Mouse (Mus musculus) midbrain, postnatal 0 days (tissue): Measurements from ENCODE around the gene Cacna1i. TPM values are rescaled to one million over a fixed set of nuclear protein-coding genes. Genes with fewer than 3 reads are reported as not detected.
A peak's percentile ranks its signal among the peaks of the same experiment; 100 is the strongest.

Source experiments
- ATAC-seq: fragments of 200-750 bp; cut with Nextera tagmentation; 2 replicates; pipeline ENCODE4 v1.8.0; 2017; ENCODE audit warnings: moderate number of reproducible peaks, mild to moderate bottlenecking, moderate TSS enrichment, moderate library complexity; ENCODE audit not compliant: low FRiP score
- DNase-seq: peaks from one replicate; pipeline ENCODE4 v3.0.0-alpha.2; 2015; ENCODE audit warnings: low spot score
- H3K27ac ChIP-seq: fragments of 300-500 bp; sonication (generic); 2 replicates; pipeline ENCODE4 v1.5.1; 2014; ENCODE audit warnings: low read depth, mild to moderate bottlenecking, low read length, mixed read lengths
- H3K27me3 ChIP-seq: fragments of 300-500 bp; sonication (generic); 2 replicates; pipeline ENCODE4 v1.6.1; 2014; ENCODE audit warnings: low read length, control low read depth, mixed read lengths; ENCODE audit not compliant: insufficient read depth
- H3K36me3 ChIP-seq: fragments of 300-500 bp; sonication (generic); 2 replicates; pipeline ENCODE4 v1.6.1; 2014; ENCODE audit warnings: low read length, control low read depth, mixed read lengths; ENCODE audit not compliant: insufficient read depth
- H3K4me1 ChIP-seq: fragments of 300-500 bp; sonication (generic); 2 replicates; pipeline ENCODE4 v1.6.1; 2014; ENCODE audit warnings: mild to moderate bottlenecking, control low read depth, antibody characterized with exemption, low read length, mixed read lengths; ENCODE audit not compliant: insufficient read depth
- H3K4me2 ChIP-seq: fragments of 300-500 bp; sonication (generic); 2 replicates; pipeline ENCODE4 v1.6.1; 2014; ENCODE audit warnings: low read depth, mild to moderate bottlenecking, low read length, mixed read lengths; ENCODE audit not compliant: poor library complexity, severe bottlenecking
- H3K4me3 ChIP-seq: fragments of 300-500 bp; sonication (generic); 2 replicates; pipeline ENCODE4 v1.5.1; 2014; ENCODE audit warnings: low read depth, mild to moderate bottlenecking, low read length, moderate library complexity
- H3K9ac ChIP-seq: fragments of 300-500 bp; sonication (generic); replicated peaks from 2 replicates; pipeline ENCODE4 v1.6.1; 2014; ENCODE audit warnings: mild to moderate bottlenecking, low read length, moderate library complexity, mixed read lengths; ENCODE audit not compliant: poor library complexity, severe bottlenecking
- H3K9me3 ChIP-seq: fragments of 300-500 bp; sonication (generic); 2 replicates; pipeline ENCODE4 v1.6.1; 2016; ENCODE audit warnings: low read length, control low read depth
- CTCF ChIP-seq: IDR thresholded peaks from 2 replicates; pipeline ENCODE4 v1.5.1; 2016; ENCODE audit warnings: antibody characterized with exemption, mild to moderate bottlenecking
- WGBS: fragments of 180-500 bp; shearing (Covaris S2); extraction: QIAGEN DNeasy Blood & Tissue Kit; methylation state at CpG from one replicate; pipeline ENCODE4 v1.1.7; 2014; 5-methylcytosine and 5-hydroxymethylcytosine counted together
- polyA plus RNA-seq: library from polyadenylated mRNA; unstranded; fragments of >200 nt; fragmentation: Nextera tagmentation; extraction: Ambion mirVana; gene quantifications from 2 replicates; pipeline ENCODE4 v1.2.1, GENCODE M21; 2015
- total RNA-seq: library from RNA; depleted of rRNA; stranded (reverse); fragments of >200 nt; gene quantifications from 2 replicates; pipeline ENCODE4 v1.2.3, GENCODE M21; 2014

The Cacna1i gene
- total and polyA plus RNA-seq, 2 experiments from 2014 or later = 1.1 to 14.6 TPM

DNA sequence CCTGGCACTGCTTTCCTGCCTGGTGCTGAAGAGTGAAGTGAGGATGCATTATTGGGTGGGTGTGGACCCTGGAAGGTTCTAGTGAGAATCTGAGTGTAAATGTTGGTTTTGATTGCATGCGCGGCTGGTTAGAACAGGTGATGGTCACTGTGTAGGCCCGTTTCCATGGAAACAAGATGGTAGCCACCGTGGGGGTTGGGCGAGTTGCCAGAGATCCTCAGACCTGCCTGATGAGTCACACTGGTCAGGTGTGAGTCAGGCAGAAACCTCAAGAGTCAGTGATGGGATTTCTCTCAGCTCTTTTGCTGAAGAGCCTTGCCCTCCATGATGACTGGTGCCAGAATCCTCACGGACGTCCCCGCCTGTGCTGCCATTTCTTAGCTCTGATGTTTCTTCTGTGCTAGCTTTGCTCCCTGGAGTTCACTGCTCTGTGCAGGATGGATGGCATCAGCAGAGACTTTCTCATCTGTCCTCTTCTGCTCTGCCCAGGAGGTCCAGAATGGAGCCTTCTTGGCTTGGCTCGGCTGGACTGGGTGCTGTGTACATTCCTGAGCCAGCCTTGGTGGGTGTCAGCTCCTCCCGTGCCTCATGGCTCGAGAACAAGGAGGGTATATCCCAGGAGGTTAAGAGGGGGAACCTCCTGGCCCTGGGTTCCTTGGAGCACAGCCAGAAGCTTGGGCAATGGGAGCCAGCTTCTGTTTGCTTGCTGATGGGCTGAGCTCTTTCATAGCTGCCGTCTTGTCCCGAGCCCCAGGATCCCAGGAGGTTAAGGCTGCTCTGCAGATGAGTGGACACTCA, 40.9 kb downstream of the Cacna1i start:
- Histone ChIP-seq H3K4me1 (peaks cover 4% of the 10 kb centered on the region; the same call in 1 of the 2 replicates), H3K27me3 (no peaks in the 10 kb centered on the region), H3K4me3 (no peak overlapping the region), H3K9me3 (no peaks in the 10 kb centered on the region), H3K36me3 (no peaks in the 10 kb centered on the region), H3K4me2 (no peak overlapping the region), H3K9ac (no peak overlapping the region), H3K27ac (no peak overlapping the region)
- no peak for TF ChIP-seq CTCF
- 87% methylated on average over 13 of the region's 13 CpGs for WGBS
- DNase-seq (peak; percentile 78), ATAC-seq (no peak; the same call in 1 of the 2 replicates)

GRCm38 (mm10) chr15:80330276-80330675, 43.2 kb downstream of the Cacna1i start:
- 72% methylated on average over 3 of the region's 3 CpGs for WGBS
- DNase-seq = no peak
- H3K36me3 ChIP-seq = no peaks in the 10 kb centered on the region
- no peak overlapping the region for H3K4me2 ChIP-seq
- no peak overlapping the region for H3K27ac ChIP-seq
- H3K9me3 ChIP-seq = no peaks in the 10 kb centered on the region
- H3K9ac ChIP-seq = no peak overlapping the region
- H3K4me1 ChIP-seq = peaks cover 4% of the 10 kb centered on the region; the same call in 1 of the 2 replicates
- no peak for ATAC-seq
- no peak overlapping the region for H3K4me3 ChIP-seq
- H3K27me3 ChIP-seq = no peaks in the 10 kb centered on the region
- TF ChIP-seq CTCF = no peak

GRCm38 (mm10) chr15:80334766-80335165, 47.7 kb downstream of the Cacna1i start:
- DNase-seq = no peak
- H3K36me3 ChIP-seq = no peaks in the 10 kb centered on the region
- no peak for ATAC-seq
- no peaks in the 10 kb centered on the region for H3K9me3 ChIP-seq
- TF ChIP-seq CTCF = no peak
- H3K4me3 ChIP-seq = no peak overlapping the region
- no peak overlapping the region for H3K27ac ChIP-seq
- no peaks in the 10 kb centered on the region for H3K4me1 ChIP-seq
- H3K4me2 ChIP-seq = no peak overlapping the region
- H3K9ac ChIP-seq = no peak overlapping the region
- WGBS = 89% methylated on average over 10 of the region's 10 CpGs
- H3K27me3 ChIP-seq = no peaks in the 10 kb centered on the region

DNA sequence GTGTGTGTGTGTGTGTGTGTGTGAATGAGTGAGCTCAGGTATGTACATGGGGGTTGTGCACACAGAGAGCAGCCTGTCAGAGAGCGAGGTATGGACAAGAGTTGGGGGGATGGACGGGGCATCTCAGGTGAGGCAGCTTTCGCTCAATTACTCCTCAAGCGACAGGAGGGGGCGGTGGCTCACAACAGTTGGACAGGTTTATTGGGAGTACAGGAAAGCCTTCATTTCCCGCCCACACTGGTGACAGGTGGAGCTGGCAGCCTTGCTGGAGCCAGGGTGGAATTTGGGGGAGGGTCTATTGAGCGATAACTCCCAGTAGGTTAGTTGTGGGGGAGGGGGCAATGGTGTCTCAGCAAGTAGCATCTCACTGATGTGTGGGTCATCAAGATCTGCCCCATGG, 48.2 kb downstream of the Cacna1i start:
- H3K9ac ChIP-seq = no peak overlapping the region
- no peaks in the 10 kb centered on the region for H3K9me3 ChIP-seq
- H3K4me2 ChIP-seq = no peak overlapping the region
- no peaks in the 10 kb centered on the region for H3K27me3 ChIP-seq
- WGBS = 82% methylated on average over 7 of the region's 7 CpGs
- H3K4me3 ChIP-seq = no peak overlapping the region
- DNase-seq (no peak), ATAC-seq (no peak)
- no peak overlapping the region for H3K27ac ChIP-seq
- no peak for TF ChIP-seq CTCF
- H3K36me3 ChIP-seq = no peaks in the 10 kb centered on the region
- no peaks in the 10 kb centered on the region for H3K4me1 ChIP-seq

GRCm38 (mm10) chr15:80340348-80340747, 53.3 kb downstream of the Cacna1i start:
- DNase-seq (peak; percentile 54), ATAC-seq (no peak)
- Histone ChIP-seq H3K36me3 (no peaks in the 10 kb centered on the region), H3K4me2 (no peak overlapping the region), H3K4me3 (no peak overlapping the region), H3K27me3 (no peaks in the 10 kb centered on the region), H3K9me3 (no peaks in the 10 kb centered on the region), H3K27ac (no peak overlapping the region), H3K9ac (no peak overlapping the region), H3K4me1 (no peaks in the 10 kb centered on the region)
- 70% methylated on average over 2 of the region's 2 CpGs for WGBS
- TF ChIP-seq CTCF = peak; percentile 87

- no peaks in the 10 kb centered on the region for H3K9me3 ChIP-seq
- H3K4me2 ChIP-seq = no peak overlapping the region
- no peak overlapping the region for H3K27ac ChIP-seq
- 73% methylated on average over 4 of the region's 4 CpGs for WGBS
- no peak overlapping the region for H3K4me3 ChIP-seq
- H3K4me1 ChIP-seq = no peaks in the 10 kb centered on the region
- no peak for TF ChIP-seq CTCF
- no peak overlapping the region for H3K9ac ChIP-seq
- H3K36me3 ChIP-seq = no peaks in the 10 kb centered on the region
- H3K27me3 ChIP-seq = no peaks in the 10 kb centered on the region
- no peak for DNase-seq
- ATAC-seq = no peak
Measured at GRCm38 (mm10) chr15:80342394-80342793, 55.4 kb downstream of the Cacna1i start.
